Mouse (Mus musculus): Measurements from ENCODE around the gene Fbxl8.

GRCm38 (mm10) chr8:105257318-105258114, 6.9 kb upstream of the Fbxl8 start:
- TF ChIP-seq CTCF (IDR thresholded peaks at IDR 0.05; ENCODE audit: low read depth) = no peak
- no peak for TF ChIP-seq EP300 (IDR thresholded peaks at IDR 0.05; ENCODE audit: low read depth)
